Mouse (Mus musculus) testis, adult 2 months (tissue): ENCODE measurements around the gene Gpr149. TPM values are rescaled to one million over a fixed set of nuclear protein-coding genes. Genes with fewer than 3 reads are reported as not detected.
A peak's percentile ranks its signal among the peaks of the same experiment; 100 is the strongest.

Experiments
- H3K27ac ChIP-seq: fragments of 200-500 bp; 2 replicates; pipeline ENCODE4 v1.5.1; 2012; ENCODE audit warnings: low read depth, low read length; ENCODE audit not compliant: control insufficient read depth, insufficient read depth
- H3K27me3 ChIP-seq: fragments of 200-500 bp; 2 replicates; pipeline ENCODE4 v1.6.1; 2012; ENCODE audit warnings: mild to moderate bottlenecking, low read length, moderate library complexity; ENCODE audit not compliant: control insufficient read depth, insufficient read depth
- H3K36me3 ChIP-seq: fragments of 200-500 bp; 2 replicates; pipeline ENCODE4 v1.6.1; 2012; ENCODE audit warnings: mild to moderate bottlenecking, low read length; ENCODE audit not compliant: control insufficient read depth, insufficient read depth
- H3K4me1 ChIP-seq: fragments of 200-500 bp; 2 replicates; pipeline ENCODE4 v1.6.1; 2012; ENCODE audit warnings: low read length; ENCODE audit not compliant: control insufficient read depth, insufficient read depth
- H3K4me3 ChIP-seq: fragments of 200-500 bp; 2 replicates; pipeline ENCODE4 v1.5.1; 2012; ENCODE audit warnings: low read depth, mild to moderate bottlenecking, low read length, moderate library complexity, mixed read lengths; ENCODE audit not compliant: control insufficient read depth
- CTCF ChIP-seq: fragments of 200-500 bp; IDR thresholded peaks from 2 replicates; pipeline ENCODE4 v1.5.1; 2012; ENCODE audit warnings: low read depth, mild to moderate bottlenecking, inconsistent platforms, low read length, moderate library complexity; ENCODE audit not compliant: control insufficient read depth, insufficient read depth, insufficient replicate concordance
- POLR2A ChIP-seq: fragments of 200-500 bp; IDR thresholded peaks from 2 replicates; pipeline ENCODE4 v1.6.1; 2012; ENCODE audit warnings: low read depth, mild to moderate bottlenecking, inconsistent platforms, low read length, moderate library complexity; ENCODE audit not compliant: control insufficient read depth
- polyA plus RNA-seq: library from polyadenylated mRNA; depleted of rRNA; stranded (reverse); fragments of >200 nt; gene quantifications from 2 replicates; pipeline ENCODE4 v1.2.3, GENCODE M21; 2012

The Gpr149 gene
- polyA plus RNA-seq, 1 experiment, result not detected

- Histone ChIP-seq H3K4me3 (no peak overlapping the region), H3K36me3 (no peaks in the 10 kb centered on the region), H3K4me1 (no peaks in the 10 kb centered on the region), H3K27ac (no peak overlapping the region), H3K27me3 (no peaks in the 10 kb centered on the region)
- TF ChIP-seq CTCF (no peak), POLR2A (no peak)
Observed at GRCm38 (mm10) chr3:62585072-62585471, 19.9 kb downstream of the Gpr149 start.

- Histone ChIP-seq H3K36me3 (no peaks in the 10 kb centered on the region), H3K27ac (no peak overlapping the region), H3K27me3 (no peaks in the 10 kb centered on the region), H3K4me3 (no peak overlapping the region), H3K4me1 (no peaks in the 10 kb centered on the region)
- no peak for TF ChIP-seq CTCF
- no peak for TF ChIP-seq POLR2A
Observed at GRCm38 (mm10) chr3:62527593-62527992, 77.3 kb downstream of the Gpr149 start.

- Histone ChIP-seq H3K27me3 (no peaks in the 10 kb centered on the region), H3K4me3 (no peak overlapping the region), H3K36me3 (no peaks in the 10 kb centered on the region), H3K4me1 (no peaks in the 10 kb centered on the region), H3K27ac (no peak overlapping the region)
- TF ChIP-seq CTCF (no peak), POLR2A (no peak)
Observed at GRCm38 (mm10) chr3:62527160-62527559, 77.8 kb downstream of the Gpr149 start.

GRCm38 (mm10) chr3:62507206-62507647, 97.7 kb downstream of the Gpr149 start:
- H3K4me3 ChIP-seq, result peak overlapping the region; percentile 86
- peak overlapping the region; percentile 57 for H3K27ac ChIP-seq
- no peaks in the 10 kb centered on the region for H3K27me3 ChIP-seq
- H3K36me3 ChIP-seq, result no peaks in the 10 kb centered on the region
- TF ChIP-seq CTCF, result no peak
- no peak for TF ChIP-seq POLR2A
- H3K4me1 ChIP-seq, result no peaks in the 10 kb centered on the region

GRCm38 (mm10) chr3:62506488-62507205, 98.3 kb downstream of the Gpr149 start, which contains the start of gene Dhx36:
Gene Dhx36, minus strand, starts transcription at chr3:62507004.
- TF ChIP-seq POLR2A (peak; percentile 96), CTCF (no peak)
- peak within 1 kb of the TSS; percentile 86 for H3K4me3 ChIP-seq
- H3K27ac ChIP-seq, result peak within 1 kb of the TSS; percentile 61
- H3K27me3 ChIP-seq, result no peaks in the 10 kb centered on the region
- no peaks in the 10 kb centered on the region for H3K4me1 ChIP-seq
- H3K36me3 ChIP-seq, result no peaks in the 10 kb centered on the region

GRCm38 (mm10) chr3:62505166-62505900, 99.6 kb downstream of the Gpr149 start:
- H3K27ac ChIP-seq, result no peak overlapping the region
- peak overlapping the region; percentile 49; the same call in 1 of the 2 replicates for H3K4me3 ChIP-seq

GRCm38 (mm10) chr3:62499327-62499726, 105.6 kb downstream of the Gpr149 start:
- TF ChIP-seq POLR2A (no peak), CTCF (no peak)
- no peak overlapping the region for H3K4me3 ChIP-seq
- H3K36me3 ChIP-seq, result peaks cover 1% of the 10 kb centered on the region; the same call in 1 of the 2 replicates
- H3K27me3 ChIP-seq, result no peaks in the 10 kb centered on the region
- H3K27ac ChIP-seq, result no peak overlapping the region
- H3K4me1 ChIP-seq, result no peaks in the 10 kb centered on the region

More at GRCm38 (mm10) chr3:62505166-62505900, 99.6 kb downstream of the Gpr149 start:
- TF ChIP-seq POLR2A, result no peak
- no peak for TF ChIP-seq CTCF
- no peaks in the 10 kb centered on the region for H3K27me3 ChIP-seq
- no peaks in the 10 kb centered on the region for H3K36me3 ChIP-seq
- no peaks in the 10 kb centered on the region for H3K4me1 ChIP-seq
